In the genomic region with DNA sequence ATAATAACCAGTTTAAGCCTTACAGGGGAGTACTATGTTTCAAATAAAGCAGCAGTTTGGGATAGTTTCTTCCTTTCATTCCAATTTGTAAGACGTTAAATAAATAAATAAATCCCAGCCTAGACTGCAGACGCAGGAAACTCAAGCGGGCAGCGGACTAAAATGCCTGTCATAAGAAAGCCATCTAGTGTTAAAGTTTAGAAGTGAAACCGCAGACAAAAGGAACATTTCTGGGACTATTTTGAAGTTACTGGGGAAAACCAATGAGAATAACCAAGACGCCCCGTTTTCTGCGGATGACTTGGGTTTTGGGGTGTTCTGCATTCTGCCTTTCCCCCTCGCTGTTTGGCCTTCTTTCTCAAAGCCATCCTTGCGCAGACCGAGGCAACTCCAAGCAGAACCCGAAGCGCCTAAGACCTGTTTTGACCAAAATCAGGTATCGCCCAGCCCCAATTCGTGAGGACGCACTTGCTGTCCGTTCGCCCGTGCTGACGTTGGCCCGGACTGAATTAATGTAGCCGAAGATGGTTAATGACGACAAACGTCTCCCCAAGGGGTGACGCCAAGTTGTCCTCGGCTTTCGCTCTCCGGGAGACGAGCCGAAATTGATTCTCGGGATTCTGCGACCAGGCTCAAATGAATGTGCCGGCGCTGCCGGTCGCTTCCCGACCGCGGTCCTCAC, we compare ENCODE assay signal across 9 mouse cellular contexts. TPM values are rescaled to one million over a fixed set of nuclear protein-coding genes. Genes with fewer than 3 reads are reported as not detected.
DNase-seq lines count a peak whose midpoint lies in the region; ATAC-seq and TF ChIP-seq lines count a peak whose summit lies in the region.
"Had no signal": no experiment of that assay in that cellular context is flagged by ENCODE, and none has a peak within 500 bp of the region (broad histone marks: within the 10 kb centered on the region; RNA-seq: fewer than 3 reads in every experiment).

No protein-coding gene starts in this region.

- H3K27me3 ChIP-seq in hindbrain, embryonic 16.5 days (replicated peaks; ENCODE audit: control insufficient read depth, insufficient read depth, low read length), result no peaks in the 10 kb centered on the region

- H3K27ac ChIP-seq in hindbrain, embryonic 16.5 days (ENCODE audit: low read depth, low read length), result peak overlapping the region; percentile 67
- peak overlapping the region; percentile 70 for H3K27ac ChIP-seq in left cerebral cortex, adult 2 months
- H3K27ac ChIP-seq in macrophage, result peak overlapping the region; percentile 57

- no peaks in the 10 kb centered on the region for H3K36me3 ChIP-seq in hindbrain, embryonic 16.5 days (ENCODE audit: control insufficient read depth, insufficient read depth, low read length)
- no peaks in the 10 kb centered on the region for H3K36me3 ChIP-seq in macrophage (ENCODE audit: inconsistent target)
- H3K36me3 ChIP-seq: G1E had no signal

- peaks cover 42% of the 10 kb centered on the region for H3K79me2 ChIP-seq in macrophage (ENCODE audit: inconsistent target)

- ATAC-seq in cerebellum, adult (ENCODE audit: insufficient number of reproducible peaks, low FRiP score, low TSS enrichment), result no peak
- peak; percentile 7 for ATAC-seq in hindbrain, embryonic 16.5 days

- peak overlapping the region; percentile 96 for H3K4me2 ChIP-seq in hindbrain, embryonic 16.5 days (ENCODE audit: low read length)

- H3K4me3 ChIP-seq in hindbrain, embryonic 16.5 days (ENCODE audit: low read length), result peak overlapping the region; percentile 80
- H3K4me3 ChIP-seq in left cerebral cortex, adult 2 months, result peak overlapping the region; percentile 83
- peak overlapping the region; percentile 83 for H3K4me3 ChIP-seq in macrophage (ENCODE audit: inconsistent target)

- no peaks in the 10 kb centered on the region for H3K9me3 ChIP-seq in hindbrain, embryonic 16.5 days (ENCODE audit: control insufficient read depth, low read length)

- peak overlapping the region; percentile 85 for H3K9ac ChIP-seq in hindbrain, embryonic 16.5 days (ENCODE audit: low read depth, low read length)

- intact Hi-C loops in left cerebral cortex, adult 2 months (cut with DNase I), result loop anchor here (1.0 to 5.0 kb wide), 5 partner anchors 66 to 452 kb away; no protein-coding TSS in a partner anchor

- WGBS in hindbrain, embryonic 16.5 days, result under 1% methylated on average over 39 of the region's 39 CpGs
- WGBS in macrophage (ENCODE audit: missing documents), result 0% methylated on average over 39 of the region's 39 CpGs

- DNase-seq in cerebellum, adult 11 months, result peak; percentile 28
- peak; percentile 53 to 54 for DNase-seq in cerebellum, adult 18-20 months
- peak; percentile 74 for DNase-seq in forelimb bud, embryonic 11.5 days (ENCODE audit: low read depth, low spot score)
- DNase-seq in left cerebral cortex, adult 2 months (ENCODE audit: extremely low spot score in 1 of 2, low spot score in 2 of 2), result peak; percentile 32 to 42
- DNase-seq in right cerebral cortex, postnatal 14 days, result peak; percentile 43

- H3K4me1 ChIP-seq in hindbrain, embryonic 16.5 days (ENCODE audit: control insufficient read depth, insufficient read depth, low read depth, low read length), result peaks cover 29% of the 10 kb centered on the region

- peak; percentile 71 for TF ChIP-seq CTCF in left cerebral cortex, adult 2 months (IDR thresholded peaks at IDR 0.05)

RNA-seq across cellular contexts. Expression of gene Sipa1l2, which starts 0.6 kb away (rescaled TPM):
- polyA plus RNA-seq in hindbrain, embryonic 16.5 days (2015; fragmentation: Nextera tagmentation; extraction: Ambion mirVana), result 15.9 and 20.5 TPM in 2 replicates
- total RNA-seq in left cerebral cortex, adult 2 months (2021), result 10 to 100 TPM; 44.1 to 47.9 TPM
- 100 to 1,000 TPM in 6 of 26 experiments, 10 to 100 TPM in 20; 35.9 to 288 (median 61.1) TPM for total RNA-seq in macrophage (2018; cell fraction: chromatin; rRNA removed)
- 10 to 100 TPM in 16 of 26 experiments, 1 to 10 TPM in 10; 7.6 to 27.7 (median 12.0) TPM for total RNA-seq in macrophage (2018; cell fraction: cytosol; rRNA removed)
- total RNA-seq in macrophage (2018; cell fraction: nucleus; rRNA removed), result 100 to 1,000 TPM in 1 of 26 experiments, 10 to 100 TPM in 25; 16.0 to 103 (median 36.0) TPM
- 7.2 to 21.6 TPM (median 7.7 TPM) in 3 replicates for polyA plus RNA-seq in macrophage (2018)
- polyA plus RNA-seq: G1E had no signal
